Mouse (Mus musculus): ENCODE data around the gene Ceacam12.
"Not testable (repeated sequence)": the region's sequence is repeated elsewhere in the genome, so short reads cannot be mapped to it uniquely, and the experiment has no call there.

The Ceacam12 gene

GRCm38 (mm10) chr7:18065629-18066028, at the start of gene Ceacam12:
Gene Ceacam12, plus strand, starts transcription at chr7:18065929.
- DNase-seq: no peak

GRCm38 (mm10) chr7:18073821-18074220, 8.1 kb downstream of the Ceacam12 start:
- DNase-seq: not testable (repeated sequence)

GRCm38 (mm10) chr7:18100785-18101184, 35.1 kb downstream of the Ceacam12 start:
- DNase-seq: no peak
